Mouse (Mus musculus) lung, postnatal 10 days (tissue): ENCODE data around the gene Ppp1r14b.

Source experiments
- DNase-seq: peaks from one replicate; pipeline ENCODE4 v3.0.0; 2021

Gene Ppp1r14b

DNA sequence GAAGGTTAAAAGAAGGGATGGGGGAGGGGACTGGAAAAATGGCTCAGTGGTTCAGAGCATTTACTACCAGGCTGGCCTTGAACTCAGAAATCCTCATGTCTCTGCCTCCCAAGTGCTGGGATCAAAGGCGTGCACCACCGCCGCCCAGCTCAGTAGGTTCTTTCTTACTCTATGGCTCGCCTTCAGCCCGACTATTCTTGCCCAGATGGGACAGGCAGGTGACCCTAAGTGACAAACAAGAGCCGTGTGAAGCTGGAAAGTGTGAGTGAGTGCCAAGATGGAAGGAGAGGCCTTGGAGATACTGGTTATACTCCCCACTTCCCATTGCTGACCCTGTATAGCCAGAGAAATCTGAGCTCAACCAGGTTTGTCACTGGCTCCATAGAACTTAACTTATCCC, 31.1 kb upstream of the Ppp1r14b start:
- no peak for DNase-seq

DNA sequence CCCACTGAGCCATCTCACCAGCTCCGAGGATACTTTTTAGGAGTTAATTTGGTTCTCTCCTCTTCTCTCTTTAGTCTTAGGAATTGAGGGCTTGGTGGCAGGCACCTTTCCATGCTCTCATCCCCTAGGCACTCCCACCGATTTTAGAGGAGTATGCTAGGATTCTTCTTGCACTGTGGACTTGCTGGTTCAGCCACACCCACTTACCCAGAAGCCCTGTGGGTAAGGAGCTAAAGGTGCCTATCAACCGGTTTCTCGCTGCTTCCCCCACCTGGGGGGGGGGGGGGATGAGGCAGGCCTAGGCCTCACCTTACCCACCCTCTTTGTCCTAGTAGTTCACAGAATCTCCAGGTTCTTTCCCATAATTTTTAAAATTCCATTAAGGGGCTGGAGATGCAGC, 27.0 kb upstream of the Ppp1r14b start:
- DNase-seq: no peak

DNA sequence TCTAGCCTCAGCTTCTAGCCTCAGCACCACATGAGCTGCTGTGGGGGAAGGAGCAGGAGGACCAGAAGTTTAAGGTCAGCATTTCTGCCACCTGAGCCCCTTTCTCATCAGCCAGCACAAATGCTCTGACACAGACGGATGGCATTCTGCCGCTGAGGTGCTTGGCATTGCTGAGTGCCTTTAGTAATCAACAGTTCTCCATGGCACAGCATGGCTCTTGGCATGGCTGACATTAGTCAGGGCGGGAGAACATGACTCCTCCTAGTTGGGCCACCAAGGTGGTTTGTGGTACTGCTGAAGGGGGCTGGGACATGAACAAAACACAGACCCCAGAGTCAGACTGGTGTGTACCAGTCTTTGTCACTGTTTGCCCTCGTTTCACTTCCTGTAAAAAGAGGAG, 26.6 kb upstream of the Ppp1r14b start:
- DNase-seq: no peak

DNA sequence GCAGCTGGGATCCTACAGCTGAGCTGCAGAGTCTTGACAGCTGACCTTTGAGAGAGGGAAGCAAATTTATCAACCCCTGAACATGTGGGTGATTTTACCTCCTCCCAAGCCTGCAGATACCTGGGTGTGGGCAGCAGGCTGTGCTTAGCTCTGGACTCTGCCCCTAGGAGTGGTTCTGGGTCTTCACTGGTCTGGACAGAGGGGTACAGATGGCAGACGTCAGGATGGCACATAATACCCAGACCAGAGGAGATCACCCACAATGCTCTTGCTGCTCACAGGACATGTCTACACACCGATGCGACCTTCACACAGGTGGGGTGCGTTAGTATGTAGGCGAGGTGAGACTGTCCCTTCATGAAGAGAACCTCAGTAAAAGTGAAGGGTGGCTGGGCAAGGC, 25.2 kb upstream of the Ppp1r14b start:
- DNase-seq: no peak

DNA sequence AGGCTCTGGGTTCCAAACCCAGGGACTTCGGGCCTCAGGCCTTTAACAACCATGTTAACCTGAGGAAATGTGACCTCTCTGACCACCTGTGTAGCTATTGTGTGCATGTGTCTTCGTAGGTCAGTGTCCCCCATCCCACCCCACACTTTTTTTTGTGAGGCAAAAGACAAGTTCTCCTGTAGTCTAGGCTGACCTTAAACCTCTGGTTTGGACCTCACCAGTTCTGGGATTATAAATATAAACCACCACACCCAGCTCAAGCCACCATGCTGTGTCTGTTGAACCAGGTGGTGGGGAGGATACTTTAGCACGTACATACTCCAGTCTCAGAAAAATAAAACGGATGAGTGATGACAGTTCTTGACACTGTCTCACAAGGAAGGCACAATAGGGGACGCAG, 24.8 kb upstream of the Ppp1r14b start:
- no peak for DNase-seq

DNA sequence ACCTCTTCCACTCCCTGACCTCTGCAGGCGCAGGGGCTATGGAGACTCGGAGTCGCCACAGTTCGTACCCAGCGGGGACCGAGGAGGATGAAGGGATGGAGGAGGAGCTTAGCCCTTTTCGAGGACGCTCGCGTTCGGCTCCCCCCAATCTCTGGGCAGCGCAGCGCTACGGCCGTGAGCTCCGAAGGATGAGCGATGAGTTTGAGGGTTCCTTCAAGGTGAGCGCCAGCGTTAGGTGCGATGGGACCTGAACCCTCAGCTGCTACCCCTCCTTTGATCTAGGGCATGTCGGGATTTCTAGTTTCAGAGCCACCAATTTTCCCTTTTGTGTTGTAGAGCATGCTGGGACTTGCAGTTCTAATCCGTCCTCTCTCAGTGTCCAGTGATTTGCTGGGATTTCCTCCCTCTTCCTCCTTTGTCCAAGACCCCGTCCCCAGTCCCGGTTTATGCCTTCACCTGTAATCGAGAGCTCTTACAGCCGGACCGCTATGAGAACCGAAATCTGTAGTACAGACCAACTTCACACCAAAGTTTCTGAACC, 24.1 kb upstream of the Ppp1r14b start:
- peak; percentile 59 for DNase-seq

DNA sequence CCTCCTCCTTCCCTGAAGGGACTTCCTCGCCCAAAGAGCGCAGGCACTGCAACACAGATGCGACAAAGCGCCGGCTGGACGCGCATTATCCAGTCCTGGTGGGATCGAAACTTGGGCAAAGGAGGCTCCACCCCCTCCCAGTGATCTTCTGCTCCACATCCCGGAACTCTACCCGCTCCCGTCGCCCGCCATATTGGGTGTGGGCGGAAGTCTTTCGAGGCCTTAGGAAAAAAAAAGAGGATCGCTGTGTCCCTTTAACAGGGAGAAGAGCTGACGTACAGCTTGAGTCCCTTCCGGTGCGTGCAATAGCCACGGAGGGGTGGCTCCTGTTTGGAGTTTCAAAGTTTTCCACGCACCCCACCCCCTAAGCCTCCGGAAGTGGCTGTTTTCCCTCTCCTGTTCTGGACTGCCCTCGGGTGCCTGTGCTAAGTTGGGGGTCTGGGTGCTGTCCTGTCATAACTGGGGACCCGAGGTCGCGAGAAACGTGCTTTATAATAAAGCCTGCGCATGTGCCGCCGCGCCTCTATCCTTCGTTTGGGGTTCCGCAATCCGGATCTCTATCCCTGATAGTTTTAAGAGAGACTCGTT, 23.3 kb upstream of the Ppp1r14b start:
- peak; percentile 98 for DNase-seq

DNA sequence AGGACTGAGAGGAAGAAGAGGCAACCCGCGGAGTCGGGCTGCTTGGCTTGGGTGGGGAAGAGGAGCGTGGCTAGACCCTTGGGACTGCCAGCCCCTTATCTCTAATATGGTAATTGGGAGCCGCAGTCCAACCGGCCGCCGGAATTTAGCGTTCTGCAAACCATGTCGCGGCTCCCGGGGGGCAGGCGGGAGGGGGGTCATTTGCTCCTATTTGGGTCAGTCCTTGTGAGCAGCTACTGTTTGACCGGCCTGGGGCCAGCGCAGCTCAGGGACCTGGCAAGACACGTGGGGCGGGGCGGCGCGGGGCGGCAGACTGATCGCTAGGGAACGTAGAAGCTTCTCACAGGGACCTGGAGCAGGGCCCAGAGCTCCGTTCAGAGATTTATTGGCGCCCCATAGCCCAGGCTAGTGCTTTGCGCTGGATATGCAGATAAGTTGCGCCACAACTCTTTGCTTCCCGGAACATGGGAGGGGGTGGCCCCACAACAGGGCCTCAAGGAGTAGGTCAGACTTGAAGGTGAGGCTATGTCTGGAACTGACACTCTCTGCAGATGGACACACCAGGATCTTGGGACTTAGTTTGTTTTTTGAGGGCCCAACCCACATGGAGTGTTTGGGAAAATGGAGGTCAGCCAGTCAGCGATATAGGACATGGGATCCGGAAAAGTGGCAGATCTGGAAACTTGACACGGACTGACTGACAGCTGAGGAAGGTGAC, 22.6 kb upstream of the Ppp1r14b start:
- DNase-seq: peak; percentile 94

DNA sequence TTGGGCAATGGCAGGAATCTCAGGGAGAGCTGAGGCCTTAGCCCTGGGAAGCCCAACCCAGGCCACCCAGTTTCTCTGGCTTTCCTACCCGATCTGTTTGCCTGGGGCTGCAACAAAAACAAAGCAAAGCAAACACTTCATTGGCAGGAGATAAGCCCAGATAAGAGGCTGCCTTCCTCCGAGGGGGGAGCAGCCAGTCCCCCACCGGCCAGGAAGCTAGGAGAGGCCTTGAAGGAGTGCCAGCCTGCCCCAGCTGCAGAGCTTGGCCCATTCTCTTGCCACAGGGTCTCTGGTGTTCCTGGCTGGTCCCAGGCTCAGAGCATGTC, 22.1 kb upstream of the Ppp1r14b start:
- DNase-seq: peak; percentile 87

DNA sequence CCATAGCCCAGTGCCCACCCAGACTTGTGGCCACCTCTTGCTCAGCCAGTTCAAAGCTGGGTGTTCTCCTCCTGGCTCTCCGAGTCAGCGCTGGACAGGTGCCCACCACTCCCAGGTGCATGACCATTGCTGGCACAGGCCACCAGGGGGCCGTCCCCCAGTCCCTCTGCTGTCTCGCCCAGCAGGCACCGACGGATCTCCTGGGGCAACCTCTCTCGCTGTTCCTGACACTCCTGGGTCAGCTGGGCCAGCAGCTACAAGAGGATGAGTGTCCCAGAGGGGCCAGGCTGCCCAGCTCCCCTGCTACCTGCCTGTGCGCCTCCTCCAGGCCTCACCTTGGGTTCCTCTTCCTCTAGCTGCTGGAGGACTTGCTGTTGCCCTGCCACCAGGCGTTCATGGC, 20.7 kb upstream of the Ppp1r14b start:
- DNase-seq: peak; percentile 79

DNA sequence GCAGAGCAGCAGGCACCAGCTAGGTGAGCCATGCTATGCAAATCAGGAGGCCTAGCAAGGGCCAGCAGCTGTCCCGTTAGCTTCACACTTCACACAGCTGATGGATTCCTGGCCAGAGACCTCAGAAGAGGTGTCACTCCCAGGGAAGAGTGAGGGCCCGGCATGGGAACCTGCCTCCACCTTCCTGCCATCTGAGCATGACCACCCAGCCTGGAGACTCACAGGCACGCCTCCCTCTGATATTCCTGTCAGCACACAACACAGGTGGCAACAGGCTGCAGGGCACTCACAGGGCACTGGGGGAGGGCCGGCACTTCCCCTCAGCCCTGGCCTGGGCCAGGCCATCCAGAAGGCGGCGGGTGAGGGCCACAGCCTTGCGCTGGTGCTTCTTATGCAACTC, 19.3 kb upstream of the Ppp1r14b start:
- DNase-seq: no peak

DNA sequence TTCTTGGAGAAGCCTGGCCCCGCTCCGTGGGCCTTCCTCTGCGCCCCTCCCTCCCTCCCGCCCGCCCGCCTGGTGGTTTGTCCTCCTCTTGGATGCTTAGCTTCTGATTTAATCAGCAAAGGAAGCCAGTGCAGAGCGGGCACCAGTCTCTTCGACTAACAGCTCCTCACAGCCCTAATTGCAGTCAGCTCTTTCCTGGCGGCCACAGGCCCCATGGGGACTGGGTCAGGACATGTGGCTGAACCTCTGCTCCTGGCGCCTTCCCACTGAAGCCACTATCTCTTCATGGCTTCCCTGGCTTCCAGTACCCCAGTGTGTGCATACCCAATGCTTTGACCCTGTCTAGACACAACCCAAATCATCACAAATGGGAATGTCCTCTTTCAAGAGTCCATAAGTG, 18.3 kb upstream of the Ppp1r14b start:
- no peak for DNase-seq

DNA sequence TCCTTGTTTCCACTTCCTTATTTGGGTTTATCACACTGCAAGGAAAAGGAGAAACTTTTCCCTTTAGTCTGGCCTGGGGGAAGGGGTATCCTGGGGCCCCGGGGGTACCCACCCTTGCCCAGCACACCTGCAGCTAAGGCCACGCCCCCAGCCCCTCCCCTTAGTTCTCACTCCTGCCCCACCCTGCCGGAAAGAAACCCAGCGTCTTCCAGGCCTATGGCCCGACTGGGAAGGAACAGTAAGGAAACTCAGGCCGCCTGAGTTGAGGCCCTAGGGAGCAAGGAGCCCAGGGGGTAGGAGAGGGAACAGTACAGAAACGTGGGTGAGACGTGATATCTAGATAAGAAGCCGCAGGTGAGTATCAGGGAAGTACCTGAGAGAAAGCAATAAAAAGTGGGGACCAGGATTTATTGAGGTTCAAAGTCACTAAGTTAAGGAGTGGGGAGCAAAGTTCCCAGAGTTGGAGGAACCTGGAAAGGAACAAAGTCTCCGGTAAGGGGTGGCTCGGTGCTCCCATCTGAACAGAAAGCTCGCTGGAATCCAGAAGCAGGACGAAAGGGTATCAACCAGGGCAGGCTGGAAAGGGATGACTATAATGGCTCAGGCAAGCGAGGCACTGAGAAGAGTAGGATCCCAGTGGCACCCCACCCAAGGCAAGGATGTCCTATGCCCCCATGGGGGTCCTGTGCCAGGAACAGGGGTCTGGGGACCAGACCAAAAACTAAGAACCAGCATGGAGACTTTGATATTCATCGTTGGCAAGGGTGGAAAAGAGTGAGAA, 6.1 kb upstream of the Ppp1r14b start:
- DNase-seq: peak; percentile 70

DNA sequence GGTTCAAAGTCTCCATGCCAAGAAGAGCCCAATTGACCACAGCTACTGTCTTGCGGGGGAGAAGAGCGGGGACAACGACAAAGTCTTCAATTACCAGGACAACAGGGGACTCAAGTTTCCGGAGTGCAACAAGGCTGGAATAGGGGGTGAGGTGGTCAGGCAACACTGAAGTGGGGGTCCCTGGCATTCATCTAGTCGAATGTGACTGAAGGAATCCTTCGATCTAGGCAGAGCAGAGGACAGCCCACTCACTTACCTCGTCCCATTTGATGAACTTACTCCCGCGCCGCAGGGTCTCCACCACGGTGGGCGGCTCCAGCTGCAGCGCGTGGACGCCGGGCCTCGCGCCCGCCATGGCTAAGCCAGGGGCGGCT, 5.5 kb upstream of the Ppp1r14b start:
- DNase-seq: no peak

DNA sequence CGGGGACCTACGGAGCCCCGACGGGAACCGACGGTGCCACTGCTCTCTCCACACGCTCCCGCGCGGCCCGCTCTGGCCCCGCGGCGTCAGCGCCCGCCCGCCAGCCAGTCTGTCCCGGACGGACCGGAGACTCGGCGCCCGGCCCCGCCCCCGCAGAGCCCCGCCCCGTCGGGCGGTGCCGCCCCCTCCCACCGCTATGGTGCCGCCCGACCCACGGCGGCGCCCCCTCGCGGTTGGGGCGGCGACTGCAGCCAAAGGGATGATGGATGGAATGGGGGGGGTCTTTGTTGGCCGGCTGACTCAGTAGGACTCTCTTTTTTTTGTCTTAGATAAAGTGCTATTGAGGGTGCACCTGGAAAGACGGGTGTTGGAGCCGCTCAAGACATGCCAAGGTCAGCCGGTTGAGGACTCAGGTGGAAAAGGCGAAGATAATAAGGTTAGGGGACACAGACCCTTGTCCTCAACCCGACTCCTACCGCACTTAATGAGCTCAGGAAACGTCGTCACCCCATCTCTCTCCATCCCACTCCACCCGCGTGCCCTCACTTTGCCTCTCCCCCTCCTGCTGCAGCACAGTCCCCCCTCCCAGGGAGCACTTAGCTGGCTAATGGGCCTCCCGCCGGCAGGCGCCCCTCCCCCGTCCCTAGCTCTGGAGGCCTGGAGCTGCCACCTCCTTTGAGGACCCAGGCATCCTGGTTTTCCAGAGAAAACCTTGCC, 4.9 kb upstream of the Ppp1r14b start:
- peak; percentile 75 for DNase-seq

DNA sequence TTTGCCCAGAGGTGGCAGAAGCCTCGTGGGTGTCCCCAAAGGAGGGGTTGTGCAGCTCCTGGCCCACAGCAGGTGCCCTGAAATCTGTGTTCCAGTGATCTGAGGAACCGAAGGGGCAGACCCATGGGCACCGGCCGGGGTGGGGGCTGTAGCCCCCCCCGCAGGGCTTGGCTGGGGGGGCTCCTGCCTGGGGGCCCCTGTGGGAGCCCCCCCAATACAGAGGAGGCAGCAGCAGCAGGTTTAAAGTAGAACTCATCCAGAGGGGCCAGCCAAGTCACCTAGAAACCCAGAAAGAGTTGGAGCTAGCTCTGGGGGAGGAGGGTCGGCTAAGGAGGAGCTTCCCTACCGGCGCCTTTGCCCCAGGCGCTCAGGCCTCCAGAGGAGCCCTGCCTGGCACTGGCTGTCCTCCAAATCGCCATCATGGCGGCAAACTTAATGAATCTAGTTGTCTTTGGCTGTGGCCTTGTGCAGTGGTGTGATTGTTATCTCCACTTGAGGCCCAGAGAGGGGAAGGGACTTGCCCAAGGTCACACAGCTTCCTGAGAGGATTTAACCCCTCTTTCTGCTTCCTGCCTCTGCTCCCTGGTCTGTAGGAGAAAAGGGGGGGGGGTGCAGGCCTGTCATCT, 4.2 kb upstream of the Ppp1r14b start:
- no peak for DNase-seq

DNA sequence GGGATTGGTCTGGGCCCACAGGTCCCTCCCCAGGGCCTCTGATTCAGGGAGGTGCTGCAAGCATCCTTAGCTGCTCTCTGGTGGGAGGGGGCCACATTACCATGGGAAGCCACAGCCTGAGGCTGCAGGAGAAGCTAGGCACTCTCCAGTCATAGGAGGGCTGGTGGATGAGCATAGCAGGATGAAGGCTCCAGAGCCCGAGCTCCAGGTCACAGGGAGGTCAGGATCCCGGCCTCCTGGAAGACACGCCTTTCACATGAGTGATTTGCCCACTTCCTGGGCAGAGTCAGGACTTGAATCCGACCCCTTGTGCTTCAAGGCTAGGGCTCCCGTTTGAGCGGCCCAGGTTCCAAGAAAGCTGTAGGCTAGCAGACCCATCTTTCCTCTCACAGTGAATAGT, 3.1 kb upstream of the Ppp1r14b start:
- DNase-seq: no peak

DNA sequence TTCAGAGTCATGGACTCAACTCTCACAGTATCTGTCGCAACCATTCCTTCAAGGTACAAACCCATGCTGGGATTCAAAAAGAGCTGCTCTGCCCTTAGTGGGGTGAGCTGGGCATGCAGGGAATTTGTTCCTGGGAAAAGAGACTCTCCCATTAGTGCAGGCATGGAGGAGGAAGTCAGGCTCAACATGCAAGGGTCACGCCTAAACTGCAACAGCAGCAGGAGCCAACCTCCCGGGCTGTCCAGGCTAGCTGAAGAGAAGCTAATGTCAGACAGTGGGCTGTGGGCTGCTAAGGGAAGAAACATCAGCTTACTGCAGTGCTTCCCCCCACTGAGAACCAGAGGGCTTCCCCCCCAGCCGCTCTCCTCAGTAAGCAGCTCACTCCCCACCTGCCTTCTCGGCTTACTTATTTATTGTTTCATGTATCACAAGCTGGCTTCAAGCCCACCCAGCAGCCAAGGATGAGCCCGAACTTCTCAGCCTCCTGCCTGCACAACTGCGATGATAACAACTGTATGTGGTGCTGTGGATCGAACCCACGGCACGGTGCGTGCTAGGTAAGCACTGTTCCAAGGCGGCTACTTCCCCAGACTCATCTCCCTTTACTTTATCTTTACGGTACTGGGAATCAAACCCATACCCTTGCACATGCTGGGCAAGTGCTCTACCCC, 2.4 kb upstream of the Ppp1r14b start:
- no peak for DNase-seq

DNA sequence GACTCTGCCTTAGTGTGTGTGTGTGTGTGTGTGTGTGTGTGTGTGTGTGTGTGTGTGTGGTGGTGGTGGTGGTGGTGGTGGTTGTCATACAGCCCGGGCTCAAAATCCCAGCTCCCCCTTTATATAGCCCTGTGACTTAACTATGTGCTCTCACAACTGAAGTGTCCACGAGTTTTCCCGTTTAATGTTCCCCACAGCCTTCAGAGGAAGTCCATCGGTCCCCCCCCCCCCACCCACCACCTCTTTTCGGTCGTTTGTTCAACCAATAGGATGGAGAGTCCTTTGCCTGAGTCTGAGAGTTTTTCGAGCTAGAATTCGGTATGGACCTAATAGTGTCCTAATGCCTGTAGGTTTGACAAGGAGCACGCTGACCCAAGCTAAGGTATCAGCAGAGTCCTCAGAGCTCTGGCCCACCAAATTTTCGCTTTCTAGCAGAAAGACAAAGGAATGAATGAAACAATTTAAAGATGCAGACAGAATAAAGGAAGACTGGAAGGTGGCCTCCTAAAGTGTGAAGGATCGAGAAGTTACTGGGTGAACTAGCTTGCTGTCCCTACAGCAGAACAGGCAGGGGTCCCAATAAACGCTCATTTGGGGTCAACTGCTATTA, 1.1 kb upstream of the Ppp1r14b start:
- no peak for DNase-seq

DNA sequence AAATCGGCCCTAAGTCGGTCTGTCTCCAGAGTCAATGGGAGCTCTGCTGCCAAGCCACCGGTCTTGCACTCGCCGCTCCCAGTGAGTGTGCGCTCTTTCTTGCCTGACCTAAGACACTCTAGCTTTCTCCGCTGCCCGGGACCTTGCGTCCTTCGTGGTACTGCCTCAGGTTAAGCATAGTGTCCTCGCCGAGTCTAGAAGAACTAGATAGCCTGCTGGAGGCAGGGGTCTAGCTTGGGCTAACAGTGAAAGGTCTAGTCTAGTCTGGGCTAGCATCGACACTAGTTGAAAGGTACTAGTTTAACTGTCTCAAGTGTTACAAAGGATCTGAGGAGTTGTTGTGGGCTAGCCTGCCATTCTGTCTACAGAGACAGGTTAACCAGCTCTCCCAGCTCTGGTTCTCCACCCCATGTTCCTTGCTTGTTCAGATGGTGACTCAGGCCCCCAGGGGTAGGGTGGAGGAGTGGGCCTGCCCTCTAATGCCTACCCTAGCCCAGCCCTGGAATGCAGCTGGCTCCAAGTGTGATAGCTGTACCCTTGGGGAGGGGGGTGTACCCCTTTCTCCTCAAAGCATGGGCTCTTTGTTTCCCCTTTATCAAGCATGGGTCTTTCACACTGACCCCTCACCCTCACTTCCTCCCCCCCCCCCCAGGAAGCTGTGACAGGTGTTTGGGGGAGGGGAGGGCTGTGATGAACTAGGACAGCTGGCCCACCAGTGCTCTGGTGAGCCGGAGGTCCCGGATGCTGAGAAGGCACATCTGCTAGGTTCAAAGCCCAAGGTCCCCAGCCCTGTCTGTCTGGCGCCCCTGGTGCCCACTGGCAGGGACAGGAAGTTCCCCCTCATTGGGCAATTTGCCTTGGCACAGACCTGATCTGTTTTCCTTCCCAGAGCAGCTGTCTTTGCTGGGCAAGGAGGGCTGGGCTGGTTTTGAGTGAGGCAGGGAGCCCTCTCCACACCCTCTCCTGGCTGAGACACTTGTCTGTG, 1.1 kb downstream of the Ppp1r14b start, which contains the start of gene Plcb3:
Gene Plcb3 (minus strand): TSS at position 934 of the 985 bp plus-strand sequence.
- peak; percentile 83 for DNase-seq
